Mouse (Mus musculus) liver, embryonic 15.5 days (tissue): ENCODE results near the gene Ropn1l. TPM values are rescaled to one million over a fixed set of nuclear protein-coding genes. Genes with fewer than 3 reads are reported as not detected.

Experiments used
- ATAC-seq: fragments of 200-750 bp; cut with Nextera tagmentation; 2 replicates; pipeline ENCODE4 v1.8.0; 2017; ENCODE audit warnings: moderate number of reproducible peaks, mild to moderate bottlenecking, moderate library complexity; ENCODE audit not compliant: insufficient read depth
- H3K27ac ChIP-seq: fragments of 300-500 bp; sonication (generic); replicated peaks from 2 replicates; pipeline ENCODE4 v1.5.1; 2015; ENCODE audit warnings: mild to moderate bottlenecking, inconsistent platforms
- H3K27me3 ChIP-seq: fragments of 300-500 bp; sonication (generic); 2 replicates; pipeline ENCODE4 v1.6.1; 2015; ENCODE audit warnings: mild to moderate bottlenecking, inconsistent platforms
- H3K36me3 ChIP-seq: fragments of 300-500 bp; sonication (generic); replicated peaks from 2 replicates; pipeline ENCODE4 v1.6.1; 2015; ENCODE audit warnings: moderate library complexity, mild to moderate bottlenecking, inconsistent platforms
- H3K4me1 ChIP-seq: fragments of 300-500 bp; sonication (generic); replicated peaks from 2 replicates; pipeline ENCODE4 v1.6.1; 2015; ENCODE audit warnings: inconsistent platforms
- H3K4me2 ChIP-seq: fragments of 300-500 bp; sonication (generic); 2 replicates; pipeline ENCODE4 v1.6.1; 2015; ENCODE audit warnings: moderate library complexity, mild to moderate bottlenecking, inconsistent platforms
- H3K4me3 ChIP-seq: fragments of 300-500 bp; sonication (generic); replicated peaks from 2 replicates; pipeline ENCODE4 v1.5.1; 2015; ENCODE audit warnings: mild to moderate bottlenecking, inconsistent platforms
- H3K9ac ChIP-seq: fragments of 300-500 bp; sonication (generic); 2 replicates; pipeline ENCODE4 v1.6.1; 2015; ENCODE audit warnings: moderate library complexity, mild to moderate bottlenecking, inconsistent platforms
- H3K9me3 ChIP-seq: fragments of 300-500 bp; sonication (generic); replicated peaks from 2 replicates; pipeline ENCODE4 v1.6.1; 2016; ENCODE audit warnings: inconsistent platforms
- WGBS: fragments of 180-500 bp; shearing (Covaris S2); methylation state at CpG from one replicate; pipeline ENCODE4 v1.1.7; 2015; ENCODE audit warnings: mixed read lengths; ENCODE audit not compliant: insufficient replicate concordance; 5-methylcytosine and 5-hydroxymethylcytosine counted together
- polyA plus RNA-seq: library from polyadenylated mRNA; unstranded; fragments of >200 nt; fragmentation: Nextera tagmentation; extraction: Ambion mirVana; gene quantifications from 2 replicates; pipeline ENCODE4 v1.2.1, GENCODE M21; 2015

Gene Ropn1l
- 3.2 and 3.3 TPM in 2 replicates for polyA plus RNA-seq

- peak within 1 kb of the TSS; percentile 76 for H3K27ac ChIP-seq
- ATAC-seq, result peak; percentile 87
- H3K9ac ChIP-seq, result peak within 1 kb of the TSS; percentile 66
- H3K4me1 ChIP-seq, result peaks cover 43% of the 10 kb centered on the region
- peaks cover 21% of the 10 kb centered on the region for H3K36me3 ChIP-seq
- H3K4me2 ChIP-seq, result peak within 1 kb of the TSS; percentile 95
- no peaks in the 10 kb centered on the region for H3K27me3 ChIP-seq
- H3K4me3 ChIP-seq, result peak within 1 kb of the TSS; percentile 66
- H3K9me3 ChIP-seq, result no peaks in the 10 kb centered on the region
- 1% methylated on average over 57 of the region's 57 CpGs for WGBS
Measured at GRCm38 (mm10) chr15:31453098-31453916, at the start of gene Ropn1l. Gene Ropn1l (minus strand): TSS chr15:31453737.

GRCm38 (mm10) chr15:31502996-31503395 is 49.5 kb upstream of the Ropn1l start:
- no peak for ATAC-seq
- peaks cover 17% of the 10 kb centered on the region for H3K4me1 ChIP-seq
- 75% methylated on average over 4 of the region's 4 CpGs for WGBS
- H3K36me3 ChIP-seq, result peaks cover 40% of the 10 kb centered on the region
- no peak overlapping the region for H3K4me3 ChIP-seq
- H3K27ac ChIP-seq, result no peak overlapping the region; the same call in 1 of the 2 replicates
- H3K9me3 ChIP-seq, result no peaks in the 10 kb centered on the region
- no peak overlapping the region for H3K9ac ChIP-seq
- no peak overlapping the region for H3K4me2 ChIP-seq
- no peaks in the 10 kb centered on the region for H3K27me3 ChIP-seq

- 67% methylated on average over 1 of the region's 1 CpGs for WGBS
- Histone ChIP-seq H3K36me3 (peaks cover 46% of the 10 kb centered on the region), H3K27ac (no peak overlapping the region), H3K27me3 (no peaks in the 10 kb centered on the region), H3K9ac (no peak overlapping the region), H3K4me1 (peaks cover 17% of the 10 kb centered on the region), H3K4me2 (no peak overlapping the region), H3K9me3 (no peaks in the 10 kb centered on the region), H3K4me3 (no peak overlapping the region)
- ATAC-seq, result peak; percentile 34; the same call in 1 of the 2 replicates
Measured at GRCm38 (mm10) chr15:31502313-31502712, 48.8 kb upstream of the Ropn1l start.

GRCm38 (mm10) chr15:31494803-31495202 is 41.3 kb upstream of the Ropn1l start:
- Histone ChIP-seq H3K9me3 (no peaks in the 10 kb centered on the region), H3K4me3 (no peak overlapping the region), H3K27me3 (no peaks in the 10 kb centered on the region), H3K9ac (no peak overlapping the region), H3K27ac (no peak overlapping the region), H3K4me2 (no peak overlapping the region), H3K36me3 (peaks cover 73% of the 10 kb centered on the region), H3K4me1 (no peaks in the 10 kb centered on the region)
- WGBS, result 85% methylated on average over 9 of the region's 9 CpGs
- ATAC-seq, result no peak

- Histone ChIP-seq H3K27me3 (no peaks in the 10 kb centered on the region), H3K9ac (no peak overlapping the region), H3K4me2 (no peak overlapping the region), H3K9me3 (no peaks in the 10 kb centered on the region), H3K36me3 (peaks cover 73% of the 10 kb centered on the region), H3K4me1 (no peaks in the 10 kb centered on the region), H3K4me3 (no peak overlapping the region), H3K27ac (no peak overlapping the region)
- ATAC-seq, result no peak
- 71% methylated on average over 3 of the region's 3 CpGs for whole genome bisulfite sequencing
Measured at GRCm38 (mm10) chr15:31494310-31494709, 40.8 kb upstream of the Ropn1l start.

GRCm38 (mm10) chr15:31487407-31487806 is 33.9 kb upstream of the Ropn1l start:
- Histone ChIP-seq H3K4me3 (no peak overlapping the region), H3K4me1 (no peaks in the 10 kb centered on the region), H3K36me3 (peaks cover 66% of the 10 kb centered on the region), H3K4me2 (no peak overlapping the region), H3K27ac (no peak overlapping the region), H3K27me3 (no peaks in the 10 kb centered on the region), H3K9me3 (no peaks in the 10 kb centered on the region), H3K9ac (no peak overlapping the region)
- WGBS, result 81% methylated on average over 2 of the region's 2 CpGs
- ATAC-seq, result no peak

GRCm38 (mm10) chr15:31476678-31477077 is 23.1 kb upstream of the Ropn1l start:
- no peaks in the 10 kb centered on the region for H3K27me3 ChIP-seq
- H3K27ac ChIP-seq, result no peak overlapping the region
- H3K4me2 ChIP-seq, result no peak overlapping the region
- no peaks in the 10 kb centered on the region for H3K4me1 ChIP-seq
- peaks cover 75% of the 10 kb centered on the region for H3K36me3 ChIP-seq
- no peaks in the 10 kb centered on the region for H3K9me3 ChIP-seq
- no peak overlapping the region for H3K9ac ChIP-seq
- H3K4me3 ChIP-seq, result no peak overlapping the region
- WGBS, result 79% methylated on average over 1 of the region's 1 CpGs
- ATAC-seq, result no peak

GRCm38 (mm10) chr15:31472645-31473574 is 19.4 kb upstream of the Ropn1l start:
- Histone ChIP-seq H3K4me3 (no peak overlapping the region), H3K9me3 (no peaks in the 10 kb centered on the region), H3K36me3 (peaks cover 59% of the 10 kb centered on the region), H3K27me3 (no peaks in the 10 kb centered on the region), H3K27ac (no peak overlapping the region), H3K4me2 (no peak overlapping the region), H3K9ac (no peak overlapping the region), H3K4me1 (no peaks in the 10 kb centered on the region)
- 65% methylated on average over 4 of the region's 4 CpGs for WGBS
- no peak for ATAC-seq

- Histone ChIP-seq H3K36me3 (peaks cover 60% of the 10 kb centered on the region), H3K4me2 (no peak overlapping the region)
- ATAC-seq, result no peak
Measured at GRCm38 (mm10) chr15:31471529-31471928, 18.0 kb upstream of the Ropn1l start.

GRCm38 (mm10) chr15:31469497-31469896 is 16.0 kb upstream of the Ropn1l start:
- Histone ChIP-seq H3K9me3 (no peaks in the 10 kb centered on the region), H3K4me1 (no peaks in the 10 kb centered on the region), H3K36me3 (peaks cover 65% of the 10 kb centered on the region), H3K27ac (no peak overlapping the region), H3K27me3 (no peaks in the 10 kb centered on the region), H3K4me2 (no peak overlapping the region), H3K9ac (no peak overlapping the region), H3K4me3 (no peak overlapping the region)
- 47% methylated on average over 4 of the region's 4 CpGs for WGBS
- ATAC-seq, result no peak

More at GRCm38 (mm10) chr15:31471529-31471928, 18.0 kb upstream of the Ropn1l start:
- Histone ChIP-seq H3K27ac (no peak overlapping the region), H3K4me1 (no peaks in the 10 kb centered on the region), H3K9ac (no peak overlapping the region), H3K9me3 (no peaks in the 10 kb centered on the region), H3K4me3 (no peak overlapping the region), H3K27me3 (no peaks in the 10 kb centered on the region)
- 85% methylated on average over 4 of the region's 4 CpGs for WGBS

- Histone ChIP-seq H3K36me3 (peaks cover 66% of the 10 kb centered on the region), H3K9me3 (no peaks in the 10 kb centered on the region), H3K4me1 (no peaks in the 10 kb centered on the region), H3K27ac (no peak overlapping the region), H3K9ac (no peak overlapping the region), H3K27me3 (no peaks in the 10 kb centered on the region), H3K4me3 (no peak overlapping the region), H3K4me2 (no peak overlapping the region)
- no peak for ATAC-seq
- WGBS, result 82% methylated on average over 5 of the region's 5 CpGs
Measured at GRCm38 (mm10) chr15:31468806-31469205, 15.3 kb upstream of the Ropn1l start.
